Mouse (Mus musculus) thymus, postnatal 4 days (tissue): ENCODE data around the gene Lrrc27.

Experiments used
- DNase-seq: peaks from one replicate; pipeline ENCODE4 v3.0.0; 2021

Gene Lrrc27

GRCm38 (mm10) chr7:139246931-139247880 lies 34.4 kb downstream of the Lrrc27 start:
- DNase-seq, result no peak

- peak; percentile 84 for DNase-seq
Measured at GRCm38 (mm10) chr7:139247881-139248614, 35.3 kb downstream of the Lrrc27 start, which contains the start of gene Pwwp2b. Gene Pwwp2b (plus strand): TSS chr7:139248482.

GRCm38 (mm10) chr7:139248615-139249405 lies 36.0 kb downstream of the Lrrc27 start:
- DNase-seq, result peak; percentile 36

GRCm38 (mm10) chr7:139249406-139250210 lies 36.8 kb downstream of the Lrrc27 start:
- DNase-seq, result no peak

GRCm38 (mm10) chr7:139251881-139252301 lies 39.1 kb downstream of the Lrrc27 start:
- no peak for DNase-seq

GRCm38 (mm10) chr7:139252566-139252965 lies 39.8 kb downstream of the Lrrc27 start:
- DNase-seq, result no peak

- no peak for DNase-seq
Measured at GRCm38 (mm10) chr7:139252986-139253385, 40.2 kb downstream of the Lrrc27 start.

- no peak for DNase-seq
Measured at GRCm38 (mm10) chr7:139253462-139253861, 40.7 kb downstream of the Lrrc27 start.

- DNase-seq, result no peak
Measured at GRCm38 (mm10) chr7:139254626-139255025, 41.8 kb downstream of the Lrrc27 start.

- no peak for DNase-seq
Measured at GRCm38 (mm10) chr7:139257752-139258542, 45.2 kb downstream of the Lrrc27 start.

GRCm38 (mm10) chr7:139264337-139264736 lies 51.5 kb downstream of the Lrrc27 start:
- DNase-seq, result no peak

GRCm38 (mm10) chr7:139265634-139266033 lies 52.8 kb downstream of the Lrrc27 start:
- no peak for DNase-seq

GRCm38 (mm10) chr7:139266431-139266830 lies 53.6 kb downstream of the Lrrc27 start:
- no peak for DNase-seq

- DNase-seq, result no peak
Measured at GRCm38 (mm10) chr7:139266886-139267870, 54.4 kb downstream of the Lrrc27 start.

- DNase-seq, result no peak
Measured at GRCm38 (mm10) chr7:139270738-139271137, 58.0 kb downstream of the Lrrc27 start.

GRCm38 (mm10) chr7:139271871-139272270 lies 59.1 kb downstream of the Lrrc27 start:
- no peak for DNase-seq

GRCm38 (mm10) chr7:139272639-139273396 lies 60.0 kb downstream of the Lrrc27 start:
- DNase-seq, result no peak

- no peak for DNase-seq
Measured at GRCm38 (mm10) chr7:139273397-139273719, 60.6 kb downstream of the Lrrc27 start.

GRCm38 (mm10) chr7:139275586-139275985 lies 62.8 kb downstream of the Lrrc27 start:
- no peak for DNase-seq
